Mouse (Mus musculus): Measurements from ENCODE around the gene Gm4353. TPM values are rescaled to one million over a fixed set of nuclear protein-coding genes. Genes with fewer than 3 reads are reported as not detected.

The Gm4353 gene
- polyA plus RNA-seq, 1 experiment: 0.86 TPM

GRCm38 (mm10) chr7:116111546-116111945 lies 27.1 kb upstream of the Gm4353 start:
- Histone ChIP-seq H3K4me1 (ENCODE audit: control insufficient read depth, insufficient read depth, low read length) (no peaks in the 10 kb centered on the region), H3K27ac (ENCODE audit: insufficient read depth, low read depth, low read length) (no peak overlapping the region), H3K4me3 (ENCODE audit: insufficient read depth, low read depth, low read length) (no peak overlapping the region), H3K36me3 (ENCODE audit: control insufficient read depth, insufficient read depth, low read length) (no peaks in the 10 kb centered on the region), H3K27me3 (replicated peaks; ENCODE audit: control insufficient read depth, insufficient read depth, low read length) (no peaks in the 10 kb centered on the region)
- no peak for DNase-seq
- TF ChIP-seq POLR2A (IDR thresholded peaks at IDR 0.05; ENCODE audit: low read depth, low read length): no peak
- TF ChIP-seq CTCF (conservative IDR thresholded peaks at IDR 0.05; ENCODE audit: insufficient read depth, insufficient read length, low read depth, low read length): no peak
- WGBS: 71% methylated on average over 6 of the region's 6 CpGs

DNA sequence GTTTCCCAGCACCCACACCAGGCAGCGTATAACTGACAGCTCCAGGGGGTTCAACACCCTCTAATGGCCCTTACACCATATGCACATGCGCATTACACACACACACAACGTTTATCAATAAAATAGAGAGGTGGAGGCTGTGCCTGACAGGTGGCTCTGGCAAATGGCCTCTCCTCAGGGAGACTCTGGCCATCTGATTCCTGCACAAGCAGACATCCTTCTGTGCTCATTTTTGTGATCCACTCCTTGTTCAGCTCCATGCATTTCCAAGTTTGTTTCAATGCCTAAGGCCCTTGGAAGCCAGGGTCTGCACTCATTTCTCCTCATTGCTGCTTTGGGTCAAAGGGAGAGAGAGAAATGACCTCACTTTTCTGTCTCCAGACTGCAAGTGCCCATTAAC lies 26.2 kb upstream of the Gm4353 start:
- 78% methylated on average over 3 of the region's 3 CpGs for WGBS
- no peaks in the 10 kb centered on the region for H3K4me1 ChIP-seq (ENCODE audit: control insufficient read depth, insufficient read depth, low read length)
- TF ChIP-seq POLR2A (IDR thresholded peaks at IDR 0.05; ENCODE audit: low read depth, low read length) (no peak), CTCF (conservative IDR thresholded peaks at IDR 0.05; ENCODE audit: insufficient read depth, insufficient read length, low read depth, low read length) (no peak)
- H3K4me3 ChIP-seq (ENCODE audit: insufficient read depth, low read depth, low read length): no peak overlapping the region
- DNase-seq: no peak
- no peaks in the 10 kb centered on the region; the same call in 1 of the 2 replicates for H3K36me3 ChIP-seq (ENCODE audit: control insufficient read depth, insufficient read depth, low read length)
- H3K27ac ChIP-seq (ENCODE audit: insufficient read depth, low read depth, low read length): no peak overlapping the region
- H3K27me3 ChIP-seq (replicated peaks; ENCODE audit: control insufficient read depth, insufficient read depth, low read length): no peaks in the 10 kb centered on the region

DNA sequence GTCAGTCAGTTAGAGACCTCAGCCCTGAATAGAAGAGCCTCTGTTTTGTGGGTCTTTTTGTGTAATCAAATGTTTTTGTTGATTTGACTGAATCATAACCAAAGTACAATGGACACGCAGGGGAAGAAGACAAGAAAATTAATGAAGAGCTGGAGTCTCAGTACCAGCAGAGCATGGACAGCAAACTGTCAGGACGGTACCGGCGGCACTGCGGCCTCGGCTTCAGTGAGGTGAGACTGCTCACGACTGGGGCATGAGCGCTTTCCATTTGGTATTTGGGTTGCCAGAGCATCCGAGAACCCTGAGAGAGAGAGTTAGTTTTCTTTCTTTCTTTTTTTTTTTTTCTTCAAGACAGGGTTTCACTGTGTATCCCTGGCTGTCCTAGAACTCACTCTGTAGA lies 18.7 kb upstream of the Gm4353 start:
- WGBS: 95% methylated on average over 9 of the region's 9 CpGs
- peaks cover 3% of the 10 kb centered on the region; the same call in 1 of the 2 replicates for H3K4me1 ChIP-seq (ENCODE audit: control insufficient read depth, insufficient read depth, low read length)
- H3K36me3 ChIP-seq (ENCODE audit: control insufficient read depth, insufficient read depth, low read length): peaks cover 11% of the 10 kb centered on the region
- TF ChIP-seq CTCF (conservative IDR thresholded peaks at IDR 0.05; ENCODE audit: insufficient read depth, insufficient read length, low read depth, low read length) (no peak), POLR2A (IDR thresholded peaks at IDR 0.05; ENCODE audit: low read depth, low read length) (no peak)
- no peaks in the 10 kb centered on the region for H3K27me3 ChIP-seq (replicated peaks; ENCODE audit: control insufficient read depth, insufficient read depth, low read length)
- H3K4me3 ChIP-seq (ENCODE audit: insufficient read depth, low read depth, low read length): no peak overlapping the region
- no peak overlapping the region for H3K27ac ChIP-seq (ENCODE audit: insufficient read depth, low read depth, low read length)
- DNase-seq: no peak

GRCm38 (mm10) chr7:116099952-116100528 lies 15.6 kb upstream of the Gm4353 start:
- no peak for TF ChIP-seq CTCF (conservative IDR thresholded peaks at IDR 0.05; ENCODE audit: insufficient read depth, insufficient read length, low read depth, low read length)
- no peak for TF ChIP-seq POLR2A (IDR thresholded peaks at IDR 0.05; ENCODE audit: low read depth, low read length)
- DNase-seq: peak; percentile 27
- H3K27ac ChIP-seq (ENCODE audit: insufficient read depth, low read depth, low read length): no peak overlapping the region

GRCm38 (mm10) chr7:116093466-116093850 lies 9.0 kb upstream of the Gm4353 start:
- Histone ChIP-seq H3K27ac (ENCODE audit: insufficient read depth, low read depth, low read length) (peak overlapping the region; percentile 90), H3K4me1 (ENCODE audit: control insufficient read depth, insufficient read depth, low read length) (no peaks in the 10 kb centered on the region; the same call in 1 of the 2 replicates), H3K27me3 (replicated peaks; ENCODE audit: control insufficient read depth, insufficient read depth, low read length) (no peaks in the 10 kb centered on the region), H3K36me3 (ENCODE audit: control insufficient read depth, insufficient read depth, low read length) (no peaks in the 10 kb centered on the region), H3K4me3 (ENCODE audit: insufficient read depth, low read depth, low read length) (peak overlapping the region; percentile 98)
- DNase-seq: no peak
- TF ChIP-seq POLR2A (IDR thresholded peaks at IDR 0.05; ENCODE audit: low read depth, low read length): no peak
- under 1% methylated on average over 19 of the region's 19 CpGs for WGBS

More at GRCm38 (mm10) chr7:116099952-116100528, 15.6 kb upstream of the Gm4353 start:
- 40% methylated on average over 7 of the region's 7 CpGs for WGBS
- Histone ChIP-seq H3K27me3 (replicated peaks; ENCODE audit: control insufficient read depth, insufficient read depth, low read length) (no peaks in the 10 kb centered on the region), H3K4me3 (ENCODE audit: insufficient read depth, low read depth, low read length) (no peak overlapping the region), H3K36me3 (ENCODE audit: control insufficient read depth, insufficient read depth, low read length) (peaks cover 8% of the 10 kb centered on the region), H3K4me1 (ENCODE audit: control insufficient read depth, insufficient read depth, low read length) (peaks cover 3% of the 10 kb centered on the region; the same call in 1 of the 2 replicates)

DNA sequence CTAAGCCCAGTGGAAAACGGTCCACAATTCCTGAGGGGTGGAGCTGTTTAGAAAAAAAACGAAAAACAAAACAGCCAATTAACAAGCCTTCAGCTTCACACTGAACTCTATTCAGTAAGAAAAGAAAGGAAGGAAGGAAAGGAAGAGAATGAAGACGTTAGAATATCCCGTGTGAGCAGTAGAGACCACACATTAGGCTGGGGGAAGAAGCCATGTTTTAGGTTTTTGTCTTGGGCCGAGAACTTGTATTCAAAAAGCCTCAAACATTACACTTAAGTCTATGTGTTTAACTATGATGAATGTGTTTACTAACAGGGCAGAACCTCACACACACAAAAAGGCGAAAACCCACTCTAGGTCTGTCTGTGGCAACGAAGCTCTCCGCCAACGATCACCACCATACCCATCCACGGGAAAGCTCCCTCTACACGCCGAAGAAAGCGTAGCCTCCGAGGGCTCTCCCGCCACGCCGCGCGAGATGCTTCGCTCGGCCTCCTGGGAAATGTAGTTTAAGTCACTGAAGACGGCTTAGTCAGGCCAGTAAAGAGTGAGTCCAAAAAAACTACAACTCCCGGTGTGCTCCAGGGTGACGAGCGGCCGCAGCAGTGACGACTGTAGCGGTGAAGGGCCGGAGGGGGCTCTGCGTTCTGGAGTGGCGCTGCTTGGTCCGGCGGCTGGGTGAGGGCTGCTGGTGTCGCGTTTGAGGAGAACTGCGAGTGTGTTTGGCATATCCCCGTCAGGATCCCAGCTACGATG lies 8.5 kb upstream of the Gm4353 start:
- WGBS: under 1% methylated on average over 38 of the region's 38 CpGs
- peak overlapping the region; percentile 98 for H3K4me3 ChIP-seq (ENCODE audit: insufficient read depth, low read depth, low read length)
- no peaks in the 10 kb centered on the region for H3K27me3 ChIP-seq (replicated peaks; ENCODE audit: control insufficient read depth, insufficient read depth, low read length)
- DNase-seq: peak; percentile 98
- no peaks in the 10 kb centered on the region for H3K4me1 ChIP-seq (ENCODE audit: control insufficient read depth, insufficient read depth, low read length)
- peak overlapping the region; percentile 90 for H3K27ac ChIP-seq (ENCODE audit: insufficient read depth, low read depth, low read length)
- H3K36me3 ChIP-seq (ENCODE audit: control insufficient read depth, insufficient read depth, low read length): no peaks in the 10 kb centered on the region
- peak; percentile 37 for TF ChIP-seq CTCF (conservative IDR thresholded peaks at IDR 0.05; ENCODE audit: insufficient read depth, insufficient read length, low read depth, low read length)
- peak; percentile 62 for TF ChIP-seq POLR2A (IDR thresholded peaks at IDR 0.05; ENCODE audit: low read depth, low read length)

- TF ChIP-seq CTCF (conservative IDR thresholded peaks at IDR 0.05; ENCODE audit: insufficient read depth, insufficient read length, low read depth, low read length) (no peak), POLR2A (IDR thresholded peaks at IDR 0.05; ENCODE audit: low read depth, low read length) (no peak)
- H3K27ac ChIP-seq (ENCODE audit: insufficient read depth, low read depth, low read length): no peak overlapping the region
- no peak overlapping the region for H3K4me3 ChIP-seq (ENCODE audit: insufficient read depth, low read depth, low read length)
- H3K27me3 ChIP-seq (replicated peaks; ENCODE audit: control insufficient read depth, insufficient read depth, low read length): no peaks in the 10 kb centered on the region
- 54% methylated on average over 1 of the region's 1 CpGs for WGBS
- no peaks in the 10 kb centered on the region for H3K36me3 ChIP-seq (ENCODE audit: control insufficient read depth, insufficient read depth, low read length)
- DNase-seq: no peak
- H3K4me1 ChIP-seq (ENCODE audit: control insufficient read depth, insufficient read depth, low read length): no peaks in the 10 kb centered on the region
Measured at GRCm38 (mm10) chr7:116060739-116061138, 23.7 kb downstream of the Gm4353 start.
